Mouse (Mus musculus) thymus, postnatal 36 days (tissue): ENCODE results near the gene Eng.

Source experiments
- DNase-seq, 2 experiments: peaks; one replicate each; pipeline ENCODE4 v3.0.0; 2022; ENCODE audit warnings: mixed read lengths in 2 of 2

The Eng gene

GRCm38 (mm10) chr2:32646379-32647056, at the start of gene Eng:
Gene Eng (plus strand): TSS chr2:32646595.
- peak; percentile 49 to 71 for DNase-seq

GRCm38 (mm10) chr2:32596725-32597124, 49.7 kb upstream of the Eng start:
- no peak for DNase-seq

- no peak for DNase-seq
Measured at GRCm38 (mm10) chr2:32597248-32597647, 49.1 kb upstream of the Eng start.

GRCm38 (mm10) chr2:32597699-32598098, 48.7 kb upstream of the Eng start:
- no peak for DNase-seq

GRCm38 (mm10) chr2:32598506-32598905, 47.9 kb upstream of the Eng start:
- no peak for DNase-seq

- no peak for DNase-seq
Measured at GRCm38 (mm10) chr2:32599409-32599808, 47.0 kb upstream of the Eng start, which contains the start of gene St6galnac6. Gene St6galnac6 (plus strand): TSS chr2:32599709.

GRCm38 (mm10) chr2:32601417-32602065, 44.9 kb upstream of the Eng start:
- peak in 1 of 2 experiments; percentile 47 for DNase-seq

- peak; percentile 82 to 89 for DNase-seq
Measured at GRCm38 (mm10) chr2:32602600-32603054, 43.8 kb upstream of the Eng start.

- no peak for DNase-seq
Measured at GRCm38 (mm10) chr2:32604631-32605030, 41.8 kb upstream of the Eng start.

- DNase-seq, result peak; percentile 69 to 82
Measured at GRCm38 (mm10) chr2:32606161-32607142, 39.9 kb upstream of the Eng start.

- no peak for DNase-seq
Measured at GRCm38 (mm10) chr2:32607262-32607947, 39.0 kb upstream of the Eng start.

GRCm38 (mm10) chr2:32608141-32608777, 38.1 kb upstream of the Eng start:
- DNase-seq, result no peak

- no peak for DNase-seq
Measured at GRCm38 (mm10) chr2:32608778-32609435, 37.5 kb upstream of the Eng start.

- peak; percentile 36 to 50 for DNase-seq
Measured at GRCm38 (mm10) chr2:32610610-32611229, 35.7 kb upstream of the Eng start.

GRCm38 (mm10) chr2:32612274-32612673, 34.1 kb upstream of the Eng start:
- no peak for DNase-seq

GRCm38 (mm10) chr2:32617109-32617508, 29.3 kb upstream of the Eng start:
- DNase-seq, result no peak

- DNase-seq, result no peak
Measured at GRCm38 (mm10) chr2:32617601-32618000, 28.8 kb upstream of the Eng start.

- DNase-seq, result no peak
Measured at GRCm38 (mm10) chr2:32618051-32618450, 28.3 kb upstream of the Eng start.

- no peak for DNase-seq
Measured at GRCm38 (mm10) chr2:32620682-32621516, 25.5 kb upstream of the Eng start.

GRCm38 (mm10) chr2:32621517-32621859, 24.9 kb upstream of the Eng start, which contains the start of gene Ak1:
Gene Ak1 (plus strand): TSS chr2:32621758.
- DNase-seq, result no peak
